In genomic region chr4:155833234-155833633, GRCm38 (mm10) we compare ENCODE assay signal across 9 mouse cellular contexts. TPM values are rescaled to one million over a fixed set of nuclear protein-coding genes. Genes with fewer than 3 reads are reported as not detected.
DNase-seq lines count a peak whose midpoint lies in the region; ATAC-seq lines count a peak whose summit lies in the region.
"Had no signal": no experiment of that assay in that cellular context is flagged by ENCODE, and none has a peak within 500 bp of the region (broad histone marks: within the 10 kb centered on the region; RNA-seq: fewer than 3 reads in every experiment).

No protein-coding gene starts in this region.

- peak overlapping the region; percentile 91; the same call in 1 of the 2 replicates for H3K9ac ChIP-seq in hindbrain, embryonic 13.5 days
- H3K9ac ChIP-seq in hindbrain, embryonic 12.5 days = no peak overlapping the region
- H3K9ac ChIP-seq in midbrain, embryonic 13.5 days (replicated peaks) = no peak overlapping the region
- no peak overlapping the region for H3K9ac ChIP-seq in midbrain, embryonic 14.5 days (replicated peaks; ENCODE audit: low read length)

- no peak for DNase-seq in midbrain, embryonic 14.5 days
- DNase-seq in gastrocnemius, adult 18-20 months (ENCODE audit: low spot score) = no peak
- DNase-seq in heart, postnatal 25 days (ENCODE audit: low spot score) = no peak

- intact Hi-C loops in heart, postnatal 25 days (cut with DNase I) = loop anchor here (5.0 kb wide), 2 partner anchors 59 to 109 kb away; partner anchors contain the start of genes Acap3, Pusl1 and Ube2j2

- no peak overlapping the region for H3K27ac ChIP-seq in hindbrain, embryonic 13.5 days
- no peak overlapping the region for H3K27ac ChIP-seq in hindbrain, embryonic 12.5 days
- no peak overlapping the region for H3K27ac ChIP-seq in midbrain, embryonic 13.5 days
- no peak overlapping the region for H3K27ac ChIP-seq in midbrain, embryonic 14.5 days (replicated peaks; ENCODE audit: low read depth, low read length)

- no peak overlapping the region for H3K4me2 ChIP-seq in hindbrain, embryonic 13.5 days
- no peak overlapping the region for H3K4me2 ChIP-seq in hindbrain, embryonic 12.5 days (replicated peaks)
- H3K4me2 ChIP-seq in midbrain, embryonic 13.5 days (replicated peaks) = no peak overlapping the region; the same call in 1 of the 2 replicates
- H3K4me2 ChIP-seq in midbrain, embryonic 14.5 days (ENCODE audit: low read length) = no peak overlapping the region

- H3K36me3 ChIP-seq in hindbrain, embryonic 13.5 days = no peaks in the 10 kb centered on the region; the same call in 1 of the 2 replicates
- H3K36me3 ChIP-seq in hindbrain, embryonic 12.5 days = peaks cover 6% of the 10 kb centered on the region; the same call in 1 of the 2 replicates
- peaks cover 12% of the 10 kb centered on the region; the same call in 1 of the 2 replicates for H3K36me3 ChIP-seq in midbrain, embryonic 13.5 days
- peaks cover 10% of the 10 kb centered on the region for H3K36me3 ChIP-seq in midbrain, embryonic 14.5 days (ENCODE audit: control insufficient read depth, insufficient read depth, low read length)
- peaks cover 19% of the 10 kb centered on the region for H3K36me3 ChIP-seq in megakaryocyte, embryonic 14.5 days (replicated peaks; ENCODE audit: low read length)

- no peaks in the 10 kb centered on the region for H3K27me3 ChIP-seq in hindbrain, embryonic 13.5 days
- no peaks in the 10 kb centered on the region for H3K27me3 ChIP-seq in hindbrain, embryonic 12.5 days
- no peaks in the 10 kb centered on the region for H3K27me3 ChIP-seq in midbrain, embryonic 13.5 days
- H3K27me3 ChIP-seq in midbrain, embryonic 14.5 days (ENCODE audit: control insufficient read depth, insufficient read depth, low read length) = no peaks in the 10 kb centered on the region
- H3K27me3 ChIP-seq in megakaryocyte, embryonic 14.5 days (replicated peaks) = no peaks in the 10 kb centered on the region

- WGBS in hindbrain, embryonic 13.5 days = 86% methylated on average over 4 of the region's 4 CpGs
- whole genome bisulfite sequencing in hindbrain, embryonic 12.5 days = 86% methylated on average over 4 of the region's 4 CpGs
- WGBS in midbrain, embryonic 13.5 days = 90% methylated on average over 4 of the region's 4 CpGs
- 89% methylated on average over 4 of the region's 4 CpGs for WGBS in midbrain, embryonic 14.5 days

- no peak overlapping the region for H3K4me3 ChIP-seq in hindbrain, embryonic 13.5 days
- no peak overlapping the region for H3K4me3 ChIP-seq in hindbrain, embryonic 12.5 days
- peak overlapping the region; percentile 92; the same call in 1 of the 2 replicates for H3K4me3 ChIP-seq in midbrain, embryonic 13.5 days (replicated peaks)
- H3K4me3 ChIP-seq in midbrain, embryonic 14.5 days (replicated peaks; ENCODE audit: low read depth, low read length) = no peak overlapping the region
- peak overlapping the region; percentile 53 for H3K4me3 ChIP-seq in megakaryocyte, embryonic 14.5 days (replicated peaks)

- no peaks in the 10 kb centered on the region for H3K9me3 ChIP-seq in hindbrain, embryonic 13.5 days
- H3K9me3 ChIP-seq in hindbrain, embryonic 12.5 days (replicated peaks) = no peaks in the 10 kb centered on the region
- no peaks in the 10 kb centered on the region for H3K9me3 ChIP-seq in midbrain, embryonic 13.5 days
- no peaks in the 10 kb centered on the region for H3K9me3 ChIP-seq in midbrain, embryonic 14.5 days (ENCODE audit: control insufficient read depth, low read length)
- no peaks in the 10 kb centered on the region for H3K9me3 ChIP-seq in megakaryocyte, embryonic 14.5 days

- no peak for ATAC-seq in hindbrain, embryonic 13.5 days (ENCODE audit: low FRiP score)
- ATAC-seq in hindbrain, embryonic 12.5 days (ENCODE audit: low FRiP score) = no peak
- no peak for ATAC-seq in midbrain, embryonic 13.5 days
- ATAC-seq in midbrain, embryonic 14.5 days (ENCODE audit: low FRiP score, low TSS enrichment) = no peak
- ATAC-seq in granulocyte monocyte progenitor cell, adult 5-6 weeks (replicated peaks; ENCODE audit: poor library complexity, severe bottlenecking) = 0 out of 2 replicates have a peak, but pooled peaks have one; percentile 8
- ATAC-seq: forebrain, embryonic 16.5 days had no signal

- peaks cover 29% of the 10 kb centered on the region for H3K4me1 ChIP-seq in hindbrain, embryonic 13.5 days (replicated peaks)
- H3K4me1 ChIP-seq in hindbrain, embryonic 12.5 days = peaks cover 21% of the 10 kb centered on the region
- H3K4me1 ChIP-seq in midbrain, embryonic 13.5 days (replicated peaks) = peaks cover 25% of the 10 kb centered on the region
- H3K4me1 ChIP-seq in midbrain, embryonic 14.5 days (ENCODE audit: control insufficient read depth, insufficient read depth, low read length) = peaks cover 9% of the 10 kb centered on the region
- H3K4me1 ChIP-seq in megakaryocyte, embryonic 14.5 days = peaks cover 54% of the 10 kb centered on the region

RNA-seq across cellular contexts. Expression of gene Aurkaip1, which starts 2.2 kb away (rescaled TPM):
- 142 and 148 TPM in 2 replicates for polyA plus RNA-seq in hindbrain, embryonic 13.5 days (2015; fragmentation: Nextera tagmentation; extraction: Ambion mirVana)
- polyA plus RNA-seq in hindbrain, embryonic 12.5 days (2016; fragmentation: Nextera tagmentation; extraction: Ambion mirVana) = 127 and 133 TPM in 2 replicates
- polyA plus RNA-seq in midbrain, embryonic 13.5 days (2015; fragmentation: Nextera tagmentation; extraction: Ambion mirVana) = 140 and 146 TPM in 2 replicates
- 118 and 129 TPM in 2 replicates for polyA plus RNA-seq in midbrain, embryonic 14.5 days (2014; fragmentation: Nextera tagmentation; extraction: Ambion mirVana)
- total RNA-seq in granulocyte monocyte progenitor cell, adult 5-6 weeks (2014; fragmentation: Nextera tagmentation) = 130 and 149 TPM in 2 replicates
- 101 and 159 TPM in 2 replicates for total RNA-seq in granulocyte monocyte progenitor cell, adult 5-6 weeks (2017)
- polyA plus RNA-seq in megakaryocyte, embryonic 14.5 days (2012; ENCODE audit: insufficient read depth, low replicate concordance) = 60.6 and 341 TPM in 2 replicates
- 10 to 100 TPM; 79.5 to 82.6 TPM for total RNA-seq in gastrocnemius, adult 18-20 months (2021)
- 100 to 1,000 TPM; 108 to 109 TPM for total RNA-seq in heart, postnatal 25 days (2021)

RNA-seq across cellular contexts. Expression of gene Mxra8, which starts 6.2 kb away (rescaled TPM):
- polyA plus RNA-seq in hindbrain, embryonic 13.5 days (2015; fragmentation: Nextera tagmentation; extraction: Ambion mirVana) = 30.8 and 34.4 TPM in 2 replicates
- 40.6 and 40.7 TPM in 2 replicates for polyA plus RNA-seq in hindbrain, embryonic 12.5 days (2016; fragmentation: Nextera tagmentation; extraction: Ambion mirVana)
- polyA plus RNA-seq in midbrain, embryonic 13.5 days (2015; fragmentation: Nextera tagmentation; extraction: Ambion mirVana) = 17.9 and 22.2 TPM in 2 replicates
- polyA plus RNA-seq in midbrain, embryonic 14.5 days (2014; fragmentation: Nextera tagmentation; extraction: Ambion mirVana) = 6.0 and 17.5 TPM in 2 replicates
- 0.39 TPM in 1 of 2 replicates, not detected in the other for total RNA-seq in granulocyte monocyte progenitor cell, adult 5-6 weeks (2014; fragmentation: Nextera tagmentation)
- not detected in 2 replicates for total RNA-seq in granulocyte monocyte progenitor cell, adult 5-6 weeks (2017)
- polyA plus RNA-seq in megakaryocyte, embryonic 14.5 days (2012; ENCODE audit: insufficient read depth, low replicate concordance) = 0.13 TPM in 1 of 2 replicates, not detected in the other
- 10 to 100 TPM; 25.0 to 29.7 TPM for total RNA-seq in gastrocnemius, adult 18-20 months (2021)
- total RNA-seq in heart, postnatal 25 days (2021) = 10 to 100 TPM; 30.5 to 33.0 TPM

RNA-seq across cellular contexts. Expression of gene Dvl1, which starts 14.0 kb away (rescaled TPM):
- 7.8 and 8.5 TPM in 2 replicates for polyA plus RNA-seq in hindbrain, embryonic 13.5 days (2015; fragmentation: Nextera tagmentation; extraction: Ambion mirVana)
- polyA plus RNA-seq in hindbrain, embryonic 12.5 days (2016; fragmentation: Nextera tagmentation; extraction: Ambion mirVana) = 18.6 and 20.0 TPM in 2 replicates
- polyA plus RNA-seq in midbrain, embryonic 13.5 days (2015; fragmentation: Nextera tagmentation; extraction: Ambion mirVana) = 8.1 and 8.4 TPM in 2 replicates
- polyA plus RNA-seq in midbrain, embryonic 14.5 days (2014; fragmentation: Nextera tagmentation; extraction: Ambion mirVana) = 15.3 and 18.0 TPM in 2 replicates
- total RNA-seq in granulocyte monocyte progenitor cell, adult 5-6 weeks (2014; fragmentation: Nextera tagmentation) = 10.1 and 20.3 TPM in 2 replicates
- total RNA-seq in granulocyte monocyte progenitor cell, adult 5-6 weeks (2017) = 12.4 and 21.6 TPM in 2 replicates
- polyA plus RNA-seq in megakaryocyte, embryonic 14.5 days (2012; ENCODE audit: insufficient read depth, low replicate concordance) = 29.5 and 68.0 TPM in 2 replicates
- 100 to 1,000 TPM; 104 to 106 TPM for total RNA-seq in gastrocnemius, adult 18-20 months (2021)
- total RNA-seq in heart, postnatal 25 days (2021) = 10 to 100 TPM; 43.3 to 44.3 TPM

RNA-seq across cellular contexts. Expression of gene Ccnl2, which starts 20.9 kb away (rescaled TPM):
- polyA plus RNA-seq in hindbrain, embryonic 13.5 days (2015; fragmentation: Nextera tagmentation; extraction: Ambion mirVana) = 171 and 173 TPM in 2 replicates
- polyA plus RNA-seq in hindbrain, embryonic 12.5 days (2016; fragmentation: Nextera tagmentation; extraction: Ambion mirVana) = 207 and 217 TPM in 2 replicates
- polyA plus RNA-seq in midbrain, embryonic 13.5 days (2015; fragmentation: Nextera tagmentation; extraction: Ambion mirVana) = 182 and 189 TPM in 2 replicates
- 134 and 162 TPM in 2 replicates for polyA plus RNA-seq in midbrain, embryonic 14.5 days (2014; fragmentation: Nextera tagmentation; extraction: Ambion mirVana)
- total RNA-seq in granulocyte monocyte progenitor cell, adult 5-6 weeks (2014; fragmentation: Nextera tagmentation) = 94.6 and 104 TPM in 2 replicates
- 75.5 and 84.0 TPM in 2 replicates for total RNA-seq in granulocyte monocyte progenitor cell, adult 5-6 weeks (2017)
- 8.4 and 15.4 TPM in 2 replicates for polyA plus RNA-seq in megakaryocyte, embryonic 14.5 days (2012; ENCODE audit: insufficient read depth, low replicate concordance)
- total RNA-seq in gastrocnemius, adult 18-20 months (2021) = 10 to 100 TPM; 15.4 to 18.3 TPM
- 10 to 100 TPM; 35.6 to 37.8 TPM for total RNA-seq in heart, postnatal 25 days (2021)

RNA-seq across cellular contexts. Expression of gene Tas1r3, which starts 29.9 kb away (rescaled TPM):
- polyA plus RNA-seq in hindbrain, embryonic 13.5 days (2015; fragmentation: Nextera tagmentation; extraction: Ambion mirVana) = 0.47 and 0.57 TPM in 2 replicates
- 0.53 and 0.65 TPM in 2 replicates for polyA plus RNA-seq in hindbrain, embryonic 12.5 days (2016; fragmentation: Nextera tagmentation; extraction: Ambion mirVana)
- 0.80 and 0.83 TPM in 2 replicates for polyA plus RNA-seq in midbrain, embryonic 13.5 days (2015; fragmentation: Nextera tagmentation; extraction: Ambion mirVana)
- polyA plus RNA-seq in midbrain, embryonic 14.5 days (2014; fragmentation: Nextera tagmentation; extraction: Ambion mirVana) = 0.31 and 0.57 TPM in 2 replicates
- 1.5 TPM in 1 of 2 replicates, not detected in the other for total RNA-seq in granulocyte monocyte progenitor cell, adult 5-6 weeks (2014; fragmentation: Nextera tagmentation)
- total RNA-seq in granulocyte monocyte progenitor cell, adult 5-6 weeks (2017) = 0.30 and 0.93 TPM in 2 replicates
- 0.22 and 1.7 TPM in 2 replicates for polyA plus RNA-seq in megakaryocyte, embryonic 14.5 days (2012; ENCODE audit: insufficient read depth, low replicate concordance)
- under 1 TPM; 0.09 to 0.12 TPM for total RNA-seq in gastrocnemius, adult 18-20 months (2021)
- under 1 TPM; 0.14 to 0.26 TPM for total RNA-seq in heart, postnatal 25 days (2021)

Comparison
In these comparisons a context has a peak if more than half of its experiments do, and no peak if none do; other contexts are left out.
1. H3K4me3 ChIP-seq: peak in midbrain, embryonic 13.5 days (single experiment) and megakaryocyte, embryonic 14.5 days (single experiment); none in hindbrain, embryonic 13.5 days (single experiment), hindbrain, embryonic 12.5 days (single experiment) and midbrain, embryonic 14.5 days (single experiment).